Mouse (Mus musculus): ENCODE data around the gene Cpox. TPM values are rescaled to one million over a fixed set of nuclear protein-coding genes. Genes with fewer than 3 reads are reported as not detected.

The Cpox gene
- polyA plus RNA-seq, 1 experiment from 2014 or later: 388 TPM

DNA sequence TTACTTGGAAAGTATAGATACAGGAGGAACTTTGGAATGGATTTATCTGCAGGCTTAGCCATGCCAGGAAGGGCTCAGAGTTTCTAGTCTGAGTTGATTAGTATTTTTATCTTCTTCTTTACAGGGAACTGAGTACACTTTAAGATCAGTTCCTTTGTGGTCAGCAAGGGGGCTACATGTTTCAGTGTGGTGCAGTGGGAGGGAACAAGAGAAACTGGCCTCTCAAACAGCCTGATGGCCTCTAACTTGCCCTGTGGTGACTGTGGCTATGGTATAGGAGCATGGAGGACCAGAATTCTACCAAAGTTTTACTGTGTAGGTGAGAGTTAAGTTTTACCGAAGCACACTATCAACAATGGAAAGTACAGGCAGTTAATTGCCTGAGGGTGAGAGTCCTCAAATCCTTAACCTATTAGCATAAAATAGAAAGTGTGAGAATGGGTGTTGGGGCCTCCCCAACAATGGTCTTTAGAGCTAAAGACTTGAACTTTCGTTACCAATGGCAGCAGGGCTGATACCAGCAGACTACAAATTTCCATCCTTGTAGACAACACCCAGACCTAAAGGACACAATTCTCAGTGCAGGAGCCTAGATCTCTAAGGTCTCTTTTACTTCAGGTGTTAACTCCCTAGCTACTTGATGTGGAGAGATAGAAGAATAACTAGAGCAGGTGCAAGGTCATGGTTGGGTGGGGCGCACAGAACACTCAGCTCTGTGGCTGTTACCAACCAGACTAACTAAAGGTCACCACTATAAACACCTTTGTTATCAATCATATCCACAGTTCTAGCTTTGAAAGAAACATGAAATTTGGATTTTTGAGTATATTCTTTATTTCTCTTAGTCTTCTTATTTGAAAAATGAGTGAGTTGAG, 38.7 kb downstream of the Cpox start:
- H3K36me3 ChIP-seq (ENCODE audit: control insufficient read depth, insufficient read depth, low read length): no peaks in the 10 kb centered on the region
- H3K27me3 ChIP-seq (replicated peaks; ENCODE audit: control insufficient read depth, insufficient read depth, low read length): no peaks in the 10 kb centered on the region
- ATAC-seq (replicated peaks; ENCODE audit: low FRiP score) (no peak), DNase-seq (ENCODE audit: low spot score) (no peak)
- H3K4me1 ChIP-seq (replicated peaks; ENCODE audit: control insufficient read depth, insufficient read depth, low read length): no peaks in the 10 kb centered on the region
- H3K9me3 ChIP-seq (ENCODE audit: control insufficient read depth, low read length): no peaks in the 10 kb centered on the region
- no peak overlapping the region for H3K4me2 ChIP-seq
- H3K9ac ChIP-seq (ENCODE audit: low read depth, low read length): no peak overlapping the region
- H3K4me3 ChIP-seq (ENCODE audit: low read depth, low read length): no peak overlapping the region
- H3K27ac ChIP-seq (ENCODE audit: low read depth, low read length): no peak overlapping the region
- 71% methylated on average over 3 of the region's 3 CpGs for WGBS

GRCm38 (mm10) chr16:58709536-58709935, 39.4 kb downstream of the Cpox start:
- H3K9ac ChIP-seq (ENCODE audit: low read depth, low read length): no peak overlapping the region
- H3K27me3 ChIP-seq (replicated peaks; ENCODE audit: control insufficient read depth, insufficient read depth, low read length): no peaks in the 10 kb centered on the region
- H3K4me2 ChIP-seq: no peak overlapping the region
- no peaks in the 10 kb centered on the region for H3K36me3 ChIP-seq (ENCODE audit: control insufficient read depth, insufficient read depth, low read length)
- ATAC-seq (replicated peaks; ENCODE audit: low FRiP score) (no peak), DNase-seq (ENCODE audit: low spot score) (no peak)
- no peaks in the 10 kb centered on the region for H3K9me3 ChIP-seq (ENCODE audit: control insufficient read depth, low read length)
- H3K27ac ChIP-seq (ENCODE audit: low read depth, low read length): no peak overlapping the region
- WGBS: 76% methylated on average over 4 of the region's 4 CpGs
- H3K4me3 ChIP-seq (ENCODE audit: low read depth, low read length): no peak overlapping the region
- no peaks in the 10 kb centered on the region for H3K4me1 ChIP-seq (replicated peaks; ENCODE audit: control insufficient read depth, insufficient read depth, low read length)

DNA sequence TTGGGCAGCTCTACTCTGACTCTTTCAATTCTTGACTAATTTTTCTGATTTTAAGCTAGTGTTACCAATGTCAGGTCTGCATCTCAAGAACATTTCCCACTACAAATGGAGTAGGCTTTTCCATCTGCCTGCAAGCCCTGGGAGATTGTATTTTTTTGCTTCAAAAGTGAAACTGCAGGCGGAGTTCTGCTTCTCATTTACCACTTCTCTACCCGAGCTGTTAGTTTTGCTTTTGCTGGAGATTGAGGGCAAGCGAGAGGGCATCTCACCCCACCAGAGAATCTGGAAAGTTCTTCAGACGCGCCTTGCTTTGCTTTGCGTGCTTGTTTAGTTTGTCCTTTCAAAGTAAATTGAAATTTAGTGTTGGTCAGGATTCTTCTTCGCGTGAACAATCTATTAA, 42.1 kb downstream of the Cpox start:
- DNase-seq (ENCODE audit: low spot score): no peak
- no peak overlapping the region for H3K27ac ChIP-seq (ENCODE audit: low read depth, low read length)
- H3K36me3 ChIP-seq (ENCODE audit: control insufficient read depth, insufficient read depth, low read length): no peaks in the 10 kb centered on the region
- no peaks in the 10 kb centered on the region for H3K9me3 ChIP-seq (ENCODE audit: control insufficient read depth, low read length)
- H3K4me1 ChIP-seq (replicated peaks; ENCODE audit: control insufficient read depth, insufficient read depth, low read length): no peaks in the 10 kb centered on the region
- H3K4me3 ChIP-seq (ENCODE audit: low read depth, low read length): no peak overlapping the region
- no peak for ATAC-seq (replicated peaks; ENCODE audit: low FRiP score)
- H3K4me2 ChIP-seq: no peak overlapping the region
- WGBS: 68% methylated on average over 8 of the region's 8 CpGs
- no peaks in the 10 kb centered on the region for H3K27me3 ChIP-seq (replicated peaks; ENCODE audit: control insufficient read depth, insufficient read depth, low read length)
- no peak overlapping the region for H3K9ac ChIP-seq (ENCODE audit: low read depth, low read length)

DNA sequence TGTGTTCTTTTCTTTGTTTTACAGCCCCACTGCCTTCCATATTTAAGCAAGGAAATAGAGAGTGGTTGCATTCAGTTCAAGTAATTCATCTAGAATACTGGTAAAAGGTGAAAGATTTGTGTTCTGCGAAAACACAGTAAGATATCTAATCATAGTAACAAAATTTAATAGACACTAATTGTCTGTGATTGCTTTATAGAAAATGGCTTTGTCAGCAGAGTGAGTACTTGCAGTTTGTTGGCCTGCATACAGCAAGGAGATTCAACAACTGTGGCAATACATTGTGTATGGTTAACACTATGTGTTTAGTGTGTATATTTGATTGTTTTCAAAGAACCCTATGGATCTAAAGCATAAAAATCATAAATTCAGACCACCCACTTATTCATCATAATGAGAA, 43.0 kb downstream of the Cpox start:
- Histone ChIP-seq H3K4me3 (ENCODE audit: low read depth, low read length) (no peak overlapping the region), H3K36me3 (ENCODE audit: control insufficient read depth, insufficient read depth, low read length) (no peaks in the 10 kb centered on the region), H3K27ac (ENCODE audit: low read depth, low read length) (no peak overlapping the region), H3K4me2 (no peak overlapping the region), H3K9ac (ENCODE audit: low read depth, low read length) (no peak overlapping the region), H3K9me3 (ENCODE audit: control insufficient read depth, low read length) (no peaks in the 10 kb centered on the region), H3K4me1 (replicated peaks; ENCODE audit: control insufficient read depth, insufficient read depth, low read length) (no peaks in the 10 kb centered on the region), H3K27me3 (replicated peaks; ENCODE audit: control insufficient read depth, insufficient read depth, low read length) (no peaks in the 10 kb centered on the region)
- ATAC-seq (replicated peaks; ENCODE audit: low FRiP score) (no peak), DNase-seq (ENCODE audit: low spot score) (no peak)
- 92% methylated on average over 1 of the region's 1 CpGs for WGBS

DNA sequence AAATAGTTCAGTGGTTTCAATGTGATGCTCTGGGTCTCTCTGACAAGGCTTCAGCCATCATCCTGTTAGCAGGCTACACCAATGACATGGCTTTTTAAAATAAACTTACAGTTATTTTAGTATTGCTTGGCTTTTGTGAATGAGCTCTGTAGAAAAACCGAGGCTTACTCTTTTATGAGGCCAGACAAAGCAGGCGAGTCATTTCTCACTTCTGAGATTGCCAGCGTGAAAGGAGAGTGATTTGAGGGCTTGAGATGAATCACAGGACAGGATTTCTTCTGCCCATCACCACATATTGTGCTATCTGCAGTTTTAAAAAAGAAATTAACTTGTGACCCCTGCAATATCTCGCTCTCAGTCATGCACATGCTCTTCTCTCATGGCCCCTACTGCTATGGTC, 44.9 kb downstream of the Cpox start:
- DNase-seq (ENCODE audit: low spot score): no peak
- no peak overlapping the region for H3K27ac ChIP-seq (ENCODE audit: low read depth, low read length)
- no peaks in the 10 kb centered on the region for H3K4me1 ChIP-seq (replicated peaks; ENCODE audit: control insufficient read depth, insufficient read depth, low read length)
- no peak for ATAC-seq (replicated peaks; ENCODE audit: low FRiP score)
- H3K27me3 ChIP-seq (replicated peaks; ENCODE audit: control insufficient read depth, insufficient read depth, low read length): no peaks in the 10 kb centered on the region
- H3K9me3 ChIP-seq (ENCODE audit: control insufficient read depth, low read length): no peaks in the 10 kb centered on the region
- no peak overlapping the region for H3K4me2 ChIP-seq
- H3K36me3 ChIP-seq (ENCODE audit: control insufficient read depth, insufficient read depth, low read length): no peaks in the 10 kb centered on the region
- H3K9ac ChIP-seq (ENCODE audit: low read depth, low read length): no peak overlapping the region
- H3K4me3 ChIP-seq (ENCODE audit: low read depth, low read length): no peak overlapping the region
- WGBS: 67% methylated on average over 4 of the region's 4 CpGs

DNA sequence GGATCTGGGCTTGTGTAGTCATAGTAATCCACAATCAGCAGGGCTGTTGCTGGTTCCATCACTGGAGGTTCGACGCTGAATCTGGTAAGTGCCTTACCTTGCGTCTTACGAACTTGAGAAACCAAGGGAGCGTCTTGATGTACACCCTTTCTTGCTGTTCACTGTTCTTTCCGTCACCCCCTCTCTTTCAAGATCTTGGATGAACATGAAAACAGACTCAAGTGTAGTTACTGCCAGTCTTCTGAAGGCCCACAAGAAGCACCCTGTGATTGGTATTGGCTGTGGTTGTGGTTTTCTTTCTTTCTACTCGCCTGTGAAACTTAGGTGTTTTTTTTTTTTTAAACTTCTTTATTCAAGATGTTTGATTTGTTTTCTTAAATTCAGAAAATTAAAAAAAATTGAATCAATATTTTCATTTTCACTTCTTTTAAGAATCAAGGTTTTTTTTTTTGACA, 48.6 kb downstream of the Cpox start, which contains the start of gene Gpr15:
TSS of gene Gpr15 (minus strand) at position 405 of the 455 bp plus-strand sequence.
- H3K4me1 ChIP-seq (replicated peaks; ENCODE audit: control insufficient read depth, insufficient read depth, low read length): no peaks in the 10 kb centered on the region
- H3K36me3 ChIP-seq (ENCODE audit: control insufficient read depth, insufficient read depth, low read length): no peaks in the 10 kb centered on the region
- H3K4me2 ChIP-seq: no peak within 1 kb of the TSS
- no peaks in the 10 kb centered on the region for H3K9me3 ChIP-seq (ENCODE audit: control insufficient read depth, low read length)
- H3K9ac ChIP-seq (ENCODE audit: low read depth, low read length): no peak within 1 kb of the TSS
- WGBS: 81% methylated on average over 7 of the region's 7 CpGs
- H3K4me3 ChIP-seq (ENCODE audit: low read depth, low read length): no peak within 1 kb of the TSS
- no peak within 1 kb of the TSS for H3K27ac ChIP-seq (ENCODE audit: low read depth, low read length)
- ATAC-seq (replicated peaks; ENCODE audit: low FRiP score): no peak
- no peak for DNase-seq (ENCODE audit: low spot score)
- no peaks in the 10 kb centered on the region for H3K27me3 ChIP-seq (replicated peaks; ENCODE audit: control insufficient read depth, insufficient read depth, low read length)

GRCm38 (mm10) chr16:58722292-58722691, 52.2 kb downstream of the Cpox start:
- H3K4me2 ChIP-seq: no peak overlapping the region
- H3K36me3 ChIP-seq (ENCODE audit: control insufficient read depth, insufficient read depth, low read length): no peaks in the 10 kb centered on the region
- no peak overlapping the region for H3K9ac ChIP-seq (ENCODE audit: low read depth, low read length)
- WGBS: 51% methylated on average over 2 of the region's 2 CpGs
- no peak for DNase-seq (ENCODE audit: low spot score)
- no peak for ATAC-seq (replicated peaks; ENCODE audit: low FRiP score)
- no peaks in the 10 kb centered on the region for H3K4me1 ChIP-seq (replicated peaks; ENCODE audit: control insufficient read depth, insufficient read depth, low read length)
- H3K9me3 ChIP-seq (ENCODE audit: control insufficient read depth, low read length): no peaks in the 10 kb centered on the region
- H3K27me3 ChIP-seq (replicated peaks; ENCODE audit: control insufficient read depth, insufficient read depth, low read length): no peaks in the 10 kb centered on the region
- H3K27ac ChIP-seq (ENCODE audit: low read depth, low read length): no peak overlapping the region
- H3K4me3 ChIP-seq (ENCODE audit: low read depth, low read length): no peak overlapping the region

GRCm38 (mm10) chr16:58726680-58727476, 56.8 kb downstream of the Cpox start:
- WGBS: 73% methylated on average over 11 of the region's 11 CpGs
- Histone ChIP-seq H3K4me2 (peak overlapping the region; percentile 58), H3K27ac (ENCODE audit: low read depth, low read length) (no peak overlapping the region), H3K9ac (ENCODE audit: low read depth, low read length) (no peak overlapping the region), H3K27me3 (replicated peaks; ENCODE audit: control insufficient read depth, insufficient read depth, low read length) (no peaks in the 10 kb centered on the region), H3K4me3 (ENCODE audit: low read depth, low read length) (peak overlapping the region; percentile 73), H3K4me1 (replicated peaks; ENCODE audit: control insufficient read depth, insufficient read depth, low read length) (peaks cover 4% of the 10 kb centered on the region; the same call in 1 of the 2 replicates), H3K9me3 (ENCODE audit: control insufficient read depth, low read length) (no peaks in the 10 kb centered on the region), H3K36me3 (ENCODE audit: control insufficient read depth, insufficient read depth, low read length) (peaks cover 17% of the 10 kb centered on the region)
- DNase-seq (ENCODE audit: low spot score) (no peak), ATAC-seq (replicated peaks; ENCODE audit: low FRiP score) (no peak)
